Mouse (Mus musculus): ENCODE data around the gene Ttc28.

DNA sequence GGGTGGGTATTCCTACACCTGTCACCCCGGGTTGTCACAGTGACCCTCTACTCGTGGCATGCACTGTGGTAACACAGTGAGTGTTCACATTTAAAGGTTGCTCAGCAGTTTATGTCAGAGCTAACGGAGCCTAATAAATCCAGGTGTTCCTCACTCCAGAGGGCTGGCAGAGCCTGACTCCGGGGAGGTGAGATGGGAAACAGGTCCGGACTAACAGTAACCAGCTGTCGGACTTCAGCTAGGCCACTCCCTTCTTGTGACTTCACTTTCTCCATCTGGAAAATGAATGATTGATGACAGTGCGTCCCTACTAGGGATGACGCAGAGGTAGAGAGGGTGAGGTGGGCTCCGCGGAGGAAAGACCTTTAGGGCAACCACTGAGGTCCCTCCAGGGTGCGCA is 336.1 kb downstream of the Ttc28 start:
- no peak for TF ChIP-seq TBP (IDR thresholded peaks at IDR 0.05; ENCODE audit: low read depth, low read length)
- TF ChIP-seq EP300 (IDR thresholded peaks at IDR 0.05; ENCODE audit: low read depth in 1 of 2, low read length in 2 of 2): no peak
- TF ChIP-seq POLR2A (IDR thresholded peaks at IDR 0.05; ENCODE audit: control insufficient read depth in 1 of 2, insufficient read depth in 1 of 2, low read depth in 1 of 2, low read length in 2 of 2, poor library complexity in 1 of 2): no peak
- no peak for TF ChIP-seq GATA1 (IDR thresholded peaks at IDR 0.05; ENCODE audit: low read depth, low read length)
- no peak for TF ChIP-seq CTCF (IDR thresholded peaks at IDR 0.05 in 2 of 3, conservative IDR thresholded peaks at IDR 0.05 in 1 of 3; ENCODE audit: control insufficient read depth in 1 of 3, insufficient read depth in 1 of 3, low read depth in 2 of 3, low read length in 3 of 3, poor library complexity in 1 of 3, severe bottlenecking in 1 of 3)
- no peak for TF ChIP-seq MAX (IDR thresholded peaks at IDR 0.05; ENCODE audit: low read length)
- TF ChIP-seq RCOR1 (IDR thresholded peaks at IDR 0.05; ENCODE audit: low read depth, low read length): no peak

All from MEL (cell line).